Mouse (Mus musculus): ENCODE results near the gene Rap2a.

The Rap2a gene

DNA sequence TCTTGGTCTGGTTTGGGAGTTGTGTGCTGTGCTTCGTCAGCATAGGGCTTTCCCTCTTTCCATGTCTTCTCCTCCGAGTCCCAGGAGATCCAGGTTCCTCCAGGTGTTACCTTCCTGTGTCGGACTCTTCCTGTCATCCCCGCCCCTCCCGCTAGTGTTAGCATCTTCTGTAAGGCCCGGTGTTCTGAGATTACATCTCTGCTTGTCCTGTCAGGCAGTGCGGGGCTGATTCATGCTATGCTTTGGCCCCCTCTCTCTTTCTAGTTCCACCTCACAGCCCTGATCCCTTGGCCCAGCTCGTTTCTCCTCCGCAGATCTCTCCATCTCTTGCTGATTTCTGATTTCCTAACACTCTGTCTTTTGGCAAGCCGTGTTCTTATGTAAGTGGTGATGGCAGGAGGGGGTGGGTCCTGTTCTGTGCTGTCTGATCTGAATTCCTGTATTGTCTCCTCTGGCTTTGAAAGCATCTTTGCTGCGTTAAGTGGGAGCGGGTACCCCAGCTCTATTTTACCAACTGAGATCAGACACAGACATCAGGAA lies 21.8 kb downstream of the Rap2a start:
- DNase-seq (ENCODE audit: low spot score): no peak

- DNase-seq (ENCODE audit: low spot score): no peak
Measured at GRCm38 (mm10) chr14:120500791-120501190, 22.5 kb downstream of the Rap2a start.

GRCm38 (mm10) chr14:120503641-120504040 lies 25.4 kb downstream of the Rap2a start:
- DNase-seq (ENCODE audit: low spot score): no peak

DNA sequence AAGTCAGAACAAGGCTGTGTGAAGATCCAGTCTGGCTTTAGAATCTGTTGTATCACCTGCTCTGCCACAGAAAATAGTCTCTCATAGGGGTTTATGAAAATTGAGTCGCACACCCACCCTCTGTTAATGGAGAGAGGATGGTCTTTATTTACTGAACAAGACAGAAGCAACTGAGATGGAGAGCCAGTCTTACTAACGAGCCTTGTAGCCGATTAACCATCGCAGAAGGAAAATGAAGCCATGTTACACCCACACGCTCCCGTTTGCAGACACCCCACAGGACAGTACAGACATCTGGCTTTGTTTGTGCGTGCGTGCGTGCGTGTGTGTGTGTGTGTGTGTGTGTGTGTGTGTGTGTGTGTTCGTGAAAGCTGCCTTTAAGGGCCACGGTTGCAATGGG lies 26.2 kb downstream of the Rap2a start:
- DNase-seq (ENCODE audit: low spot score): no peak

DNA sequence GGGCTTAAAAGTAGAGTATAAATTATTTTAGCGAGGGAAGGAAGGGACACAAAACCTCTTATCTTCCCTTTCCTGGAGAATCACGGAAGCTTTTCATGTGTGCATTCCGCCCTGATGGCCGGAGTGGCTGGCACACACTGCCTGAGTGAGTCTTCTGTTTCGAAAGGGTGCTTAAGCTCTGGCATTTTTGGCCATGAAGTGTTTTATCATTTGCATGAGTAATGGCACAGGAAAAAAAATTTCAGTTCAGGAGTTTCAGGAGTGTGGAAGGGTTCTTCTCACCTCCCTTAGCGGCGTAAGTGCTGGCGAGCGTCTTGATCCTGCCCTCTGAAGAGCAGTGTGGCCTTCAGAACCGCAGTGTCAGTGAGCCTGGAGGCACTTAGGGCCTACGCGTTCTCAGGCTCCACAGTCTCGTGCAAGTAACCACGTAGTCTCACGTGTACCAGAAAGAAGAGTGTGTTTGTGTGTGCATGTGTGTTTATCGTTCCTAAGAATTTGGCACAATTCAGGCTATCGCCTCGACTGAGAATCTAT lies 26.8 kb downstream of the Rap2a start:
- no peak for DNase-seq (ENCODE audit: low spot score)

DNA sequence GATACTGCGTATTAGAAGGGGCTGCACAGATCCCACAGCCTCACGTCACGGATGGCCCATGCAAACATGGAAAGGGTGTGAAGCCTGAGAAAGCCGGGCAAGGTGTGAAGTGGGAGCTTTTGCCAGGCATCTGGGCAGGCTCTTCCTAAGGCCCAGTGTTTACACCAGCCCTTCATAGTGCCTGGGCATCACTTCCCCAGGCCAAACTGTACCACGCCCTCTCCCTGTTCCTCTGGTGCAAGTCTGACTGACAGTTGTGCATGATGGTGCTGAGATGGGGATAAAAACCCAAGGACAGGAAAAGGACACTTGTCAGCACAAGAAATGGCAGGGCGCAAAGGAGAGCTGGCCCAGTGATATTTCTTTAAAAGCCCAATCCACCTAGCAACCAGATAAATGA lies 27.7 kb downstream of the Rap2a start:
- no peak for DNase-seq (ENCODE audit: low spot score)

DNA sequence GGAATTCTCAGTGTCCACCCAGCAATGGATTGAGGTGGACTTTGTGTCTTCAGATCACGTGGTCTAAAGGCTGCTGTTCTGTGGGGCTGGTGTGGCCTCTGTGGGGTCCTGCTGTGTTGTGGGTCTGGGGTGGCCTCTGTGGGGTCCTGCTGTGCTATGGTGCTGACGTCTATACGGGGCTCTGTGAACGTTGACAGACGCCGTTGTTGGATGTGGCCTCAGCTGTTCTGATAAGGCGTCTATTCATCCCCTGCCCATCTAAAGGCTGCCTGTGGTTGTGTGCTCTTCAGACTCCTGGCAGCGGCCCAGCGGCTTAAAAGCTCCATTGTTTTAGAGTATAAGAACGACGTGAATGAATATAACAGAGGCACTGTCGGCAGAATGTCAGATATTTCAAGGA lies 29.3 kb downstream of the Rap2a start:
- DNase-seq (ENCODE audit: low spot score): peak; percentile 59

- DNase-seq (ENCODE audit: low spot score): no peak
Measured at GRCm38 (mm10) chr14:120508566-120509365, 30.5 kb downstream of the Rap2a start.

- no peak for DNase-seq (ENCODE audit: low spot score)
Measured at GRCm38 (mm10) chr14:120509366-120509640, 31.1 kb downstream of the Rap2a start.

DNA sequence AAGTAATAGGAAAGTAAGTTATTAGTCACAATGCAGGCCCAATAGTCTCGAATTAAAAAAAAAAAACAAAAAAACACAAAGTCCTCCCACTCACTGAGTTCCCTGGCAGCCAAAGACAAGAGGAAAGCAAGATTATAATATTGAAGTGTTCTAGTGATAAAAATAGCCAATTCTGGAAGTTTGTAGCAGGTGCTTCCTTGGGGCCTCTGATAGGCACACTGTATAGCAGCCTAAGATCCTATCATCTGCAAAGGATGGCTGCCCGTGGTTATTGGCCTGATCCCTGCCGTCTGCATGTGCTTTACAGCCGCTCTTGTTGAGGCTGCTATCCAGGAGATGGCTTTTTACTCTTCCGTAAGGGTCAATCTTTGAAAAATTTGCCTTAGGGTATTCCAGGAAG lies 33.6 kb downstream of the Rap2a start:
- DNase-seq (ENCODE audit: low spot score): no peak

DNA sequence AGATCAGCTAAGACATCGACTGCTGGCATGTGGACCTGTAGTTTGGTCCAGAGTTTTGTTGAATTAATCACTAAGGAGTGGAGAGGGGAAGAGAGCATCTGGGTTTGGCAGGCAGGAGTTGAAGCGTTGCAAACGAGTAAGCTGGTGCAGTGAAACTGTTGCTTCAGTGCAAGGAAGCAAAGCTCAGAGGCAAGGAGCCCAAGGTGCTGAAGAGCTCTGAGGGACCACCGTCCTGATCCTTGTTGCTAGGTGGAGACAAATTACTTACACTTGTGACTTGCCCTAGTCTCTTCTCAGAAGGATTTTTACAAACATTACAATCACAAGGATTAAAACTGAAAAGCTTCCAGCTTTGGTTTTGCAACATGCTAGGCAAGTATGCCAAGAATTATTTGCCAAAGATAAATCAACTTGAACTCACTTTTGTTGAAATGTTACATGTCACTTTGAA lies 36.6 kb downstream of the Rap2a start:
- no peak for DNase-seq (ENCODE audit: low spot score)

GRCm38 (mm10) chr14:120515376-120515775 lies 37.1 kb downstream of the Rap2a start:
- no peak for DNase-seq (ENCODE audit: low spot score)

DNA sequence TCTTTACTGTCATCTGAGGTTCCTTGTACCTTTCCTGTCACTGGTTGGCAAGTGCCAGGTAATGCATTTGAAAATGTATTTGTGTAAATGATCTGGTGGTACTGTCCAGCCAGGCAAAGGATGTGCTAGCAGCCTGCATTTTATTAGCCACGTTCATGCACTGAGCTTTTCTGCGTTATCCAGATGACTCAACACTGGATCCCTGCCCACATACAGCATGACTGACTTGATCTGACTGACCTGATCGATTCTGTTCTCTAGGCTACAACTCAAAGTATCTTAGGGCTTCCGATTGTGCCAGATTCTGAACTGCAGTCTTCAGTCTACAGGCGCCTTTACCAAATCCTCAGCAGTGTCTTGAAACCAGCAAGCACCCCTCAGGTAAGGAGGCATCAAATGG lies 40.5 kb downstream of the Rap2a start:
- no peak for DNase-seq (ENCODE audit: low spot score)

GRCm38 (mm10) chr14:120519921-120520320 lies 41.7 kb downstream of the Rap2a start:
- DNase-seq (ENCODE audit: low spot score): no peak

GRCm38 (mm10) chr14:120520843-120521242 lies 42.6 kb downstream of the Rap2a start:
- no peak for DNase-seq (ENCODE audit: low spot score)

DNA sequence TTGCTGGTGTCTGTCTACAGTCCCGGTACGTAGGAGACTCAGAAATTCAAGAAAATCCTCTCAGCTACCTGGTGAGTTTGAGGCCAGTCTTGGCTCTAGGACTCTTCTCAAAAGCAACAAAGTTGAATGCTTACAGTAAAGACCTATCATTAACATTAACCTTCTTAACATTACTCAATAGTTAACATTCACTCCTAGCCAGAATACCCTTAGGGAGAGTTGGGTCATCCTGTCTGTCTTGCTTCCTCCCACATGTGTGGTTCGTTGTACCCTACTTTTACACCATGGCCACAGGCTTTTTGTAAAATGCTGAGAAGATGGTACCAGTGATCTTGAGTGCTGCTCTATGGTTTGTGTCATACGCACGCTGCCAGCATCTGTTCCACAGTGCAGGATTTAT lies 45.1 kb downstream of the Rap2a start:
- DNase-seq (ENCODE audit: low spot score): no peak

DNA sequence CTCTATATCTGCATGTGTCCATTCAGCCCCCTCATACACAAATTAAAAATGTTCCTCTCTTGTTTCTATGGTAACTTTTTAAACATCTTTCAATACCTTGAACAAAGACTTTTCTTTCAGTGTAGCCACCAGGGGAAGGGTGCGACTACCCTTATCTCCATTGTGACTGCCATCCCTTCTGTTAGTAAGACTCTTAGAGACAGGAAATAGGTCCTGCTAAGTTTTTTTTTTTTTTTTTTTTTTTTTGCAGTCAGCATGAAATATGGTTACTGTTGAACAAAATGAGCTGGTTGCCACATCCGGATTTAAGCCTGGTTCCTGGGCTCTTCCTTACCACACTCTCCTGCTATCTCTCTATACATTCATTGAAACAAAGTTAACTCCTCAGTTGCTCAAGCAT lies 47.4 kb downstream of the Rap2a start:
- no peak for DNase-seq (ENCODE audit: low spot score)

- DNase-seq (ENCODE audit: low spot score): no peak
Measured at GRCm38 (mm10) chr14:120533301-120533700, 55.1 kb downstream of the Rap2a start.

GRCm38 (mm10) chr14:120534841-120535271 lies 56.6 kb downstream of the Rap2a start:
- no peak for DNase-seq (ENCODE audit: low spot score)

DNA sequence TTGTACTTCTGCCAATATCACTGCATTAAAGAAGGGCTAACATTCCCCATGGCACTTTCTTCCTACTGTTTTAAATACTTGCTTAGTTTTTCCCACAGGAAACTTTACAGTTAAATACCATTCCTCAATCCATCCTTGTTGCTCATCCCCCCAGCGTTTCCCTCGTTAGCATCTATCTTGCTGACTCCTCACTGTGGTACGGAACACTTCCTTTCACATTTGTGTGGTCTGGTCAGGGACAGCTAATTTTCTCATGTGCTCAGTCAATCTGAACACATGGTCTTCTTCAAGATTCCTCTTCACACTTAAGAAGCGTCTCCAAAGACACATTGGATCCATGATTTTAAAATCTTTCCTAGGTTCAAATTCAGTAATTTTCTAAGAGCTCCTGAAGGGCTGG lies 57.2 kb downstream of the Rap2a start:
- no peak for DNase-seq (ENCODE audit: low spot score)

DNA sequence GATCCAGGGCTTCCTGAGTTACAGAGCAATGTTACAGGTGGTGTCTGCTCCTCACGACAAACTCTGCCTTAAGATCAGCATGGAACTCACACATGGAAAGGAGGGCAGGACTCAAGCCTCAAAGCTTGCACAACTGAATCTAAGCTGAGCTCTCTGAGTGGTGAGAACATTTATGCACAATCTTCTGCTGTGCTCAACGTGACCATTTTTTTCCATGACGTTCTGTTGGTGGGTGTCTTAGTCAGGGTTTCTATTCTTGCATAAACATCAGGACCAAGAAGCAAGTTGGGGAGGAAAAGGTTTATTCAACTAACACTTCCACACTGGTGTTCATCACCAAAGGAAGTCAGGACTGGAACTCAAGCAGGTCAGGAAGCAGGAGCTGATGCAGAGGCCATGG lies 57.7 kb downstream of the Rap2a start:
- DNase-seq (ENCODE audit: low spot score): no peak

GRCm38 (mm10) chr14:120539128-120539527 lies 60.9 kb downstream of the Rap2a start:
- DNase-seq (ENCODE audit: low spot score): no peak

- DNase-seq (ENCODE audit: low spot score): no peak
Measured at GRCm38 (mm10) chr14:120539626-120540025, 61.4 kb downstream of the Rap2a start.

- DNase-seq (ENCODE audit: low spot score): no peak
Measured at GRCm38 (mm10) chr14:120542445-120542844, 64.2 kb downstream of the Rap2a start.
